Mouse (Mus musculus): ENCODE measurements around the gene Klk1b8. TPM values are rescaled to one million over a fixed set of nuclear protein-coding genes. Genes with fewer than 3 reads are reported as not detected.

Klk1b8 gene
- not detected in 2 replicates for polyA plus RNA-seq (2012; rRNA removed)

GRCm38 (mm10) chr7:43950364-43950763 is at the start of gene Klk1b8:
TSS of gene Klk1b8 (plus strand) at chr7:43950664.

GRCm38 (mm10) chr7:43933440-43933839 is 17.0 kb upstream of the Klk1b8 start, which contains the start of gene Klk15:
TSS of gene Klk15 (plus strand) at chr7:43933740.

GRCm38 (mm10) chr7:43966451-43966850 is 16.0 kb downstream of the Klk1b8 start, which contains the start of gene Klk1b1:
TSS of gene Klk1b1 (plus strand) at chr7:43966751.

GRCm38 (mm10) chr7:43975761-43976160 is 25.3 kb downstream of the Klk1b8 start, which contains the start of gene Klk1b9:
TSS of gene Klk1b9 (plus strand) at chr7:43976061.

GRCm38 (mm10) chr7:43995577-43995976 is 45.1 kb downstream of the Klk1b8 start, which contains the start of gene Klk1b11:
TSS of gene Klk1b11 (plus strand) at chr7:43995877.

Other genes starting within 250 kb of the Klk1b8 start
- 0.09 TPM in 1 of 2 replicates, not detected in the other for gene Klk13, start 238.1 kb upstream of the Klk1b8 start, polyA plus RNA-seq (2012; rRNA removed)
- not detected in 2 replicates for gene Klk12, start 181.8 kb upstream of the Klk1b8 start, polyA plus RNA-seq (2012; rRNA removed)
- 0.23 TPM in 1 of 2 replicates, not detected in the other for gene Klk11, start 176.1 kb upstream of the Klk1b8 start, polyA plus RNA-seq (2012; rRNA removed)
- gene Klk10, start 169.6 kb upstream of the Klk1b8 start, polyA plus RNA-seq (2012; rRNA removed), result 0.15 and 0.91 TPM in 2 replicates
- 0.09 TPM in 1 of 2 replicates, not detected in the other for gene Klk9, start 158.8 kb upstream of the Klk1b8 start, polyA plus RNA-seq (2012; rRNA removed)
- gene Klk8, start 153.1 kb upstream of the Klk1b8 start, polyA plus RNA-seq (2012; rRNA removed), result 5.6 and 7.1 TPM in 2 replicates
- 0.04 and 0.05 TPM in 2 replicates for gene Klk7, start 139.4 kb upstream of the Klk1b8 start, polyA plus RNA-seq (2012; rRNA removed)
- not detected in 2 replicates for gene Klk6, start 126.2 kb upstream of the Klk1b8 start, polyA plus RNA-seq (2012; rRNA removed)
- not detected in 2 replicates for gene Klk5, start 108.7 kb upstream of the Klk1b8 start, polyA plus RNA-seq (2012; rRNA removed)
- gene Klk4, start 69.5 kb upstream of the Klk1b8 start, polyA plus RNA-seq (2012; rRNA removed), result 0.33 and 0.58 TPM in 2 replicates
- not detected in 2 replicates for gene Klk15, start 16.9 kb upstream of the Klk1b8 start, polyA plus RNA-seq (2012; rRNA removed)
- not detected in 2 replicates for gene Klk1b1, start 16.1 kb downstream of the Klk1b8 start, polyA plus RNA-seq (2012; rRNA removed)
- gene Klk1b9, start 25.4 kb downstream of the Klk1b8 start, polyA plus RNA-seq (2012; rRNA removed), result not detected in 2 replicates
- not detected in 2 replicates for gene Klk1b11, start 45.2 kb downstream of the Klk1b8 start, polyA plus RNA-seq (2012; rRNA removed)
- gene Klk1b26, start 61.5 kb downstream of the Klk1b8 start, polyA plus RNA-seq (2012; rRNA removed), result 0.06 TPM in 1 of 2 replicates, not detected in the other
- not detected in 2 replicates for gene Klk1b27, start 101.6 kb downstream of the Klk1b8 start, polyA plus RNA-seq (2012; rRNA removed)
- gene Klk1b21, start 151.7 kb downstream of the Klk1b8 start, polyA plus RNA-seq (2012; rRNA removed), result not detected in 2 replicates
- not detected in 2 replicates for gene Klk1b22, start 162.0 kb downstream of the Klk1b8 start, polyA plus RNA-seq (2012; rRNA removed)
- gene Klk1b16, start 186.1 kb downstream of the Klk1b8 start, polyA plus RNA-seq (2012; rRNA removed), result not detected in 2 replicates
- 0.09 TPM in 1 of 2 replicates, not detected in the other for gene Klk1b24, start 237.6 kb downstream of the Klk1b8 start, polyA plus RNA-seq (2012; rRNA removed)
- not detected in 2 replicates for gene Klk1b3, start 247.5 kb downstream of the Klk1b8 start, polyA plus RNA-seq (2012; rRNA removed)

All from central nervous system, embryonic 14 days (tissue).